Mouse (Mus musculus) hematopoietic stem cell, adult 5-6 weeks (primary cell): ENCODE measurements around the gene Gm3233. TPM values are rescaled to one million over a fixed set of nuclear protein-coding genes. Genes with fewer than 3 reads are reported as not detected.
"Not testable (repeated sequence)": the region's sequence is repeated elsewhere in the genome, so short reads cannot be mapped to it uniquely, and the experiment has no call there.

ENCODE experiments used
- ATAC-seq, 2 experiments: fragments of 125-278 bp in 1 of 2; replicated peaks in 1 of 2; 2 replicates each; pipeline ENCODE4 v1.8.0; 2016 to 2017; ENCODE audit warnings: inconsistent platforms in 2 of 2, mild to moderate bottlenecking in 2 of 2, moderate number of reproducible peaks in 2 of 2, low read depth in 1 of 2, moderate TSS enrichment in 1 of 2; ENCODE audit not compliant: low FRiP score in 2 of 2, poor library complexity in 2 of 2, severe bottlenecking in 2 of 2, insufficient read depth in 1 of 2, low TSS enrichment in 1 of 2
- total RNA-seq: library from RNA; stranded (forward); fragments of 172-1452, 232-1000 nt; gene quantifications from 2 replicates; pipeline ENCODE4 v1.2.3, GENCODE M21; 2017

The Gm3233 gene
- total RNA-seq, 1 experiment from 2014 or later: not detected

GRCm38 (mm10) chr10:77741924-77742688, 17.4 kb downstream of the Gm3233 start, which contains the start of gene Gm18596:
TSS of gene Gm18596 (minus strand) at chr10:77742638.
- ATAC-seq: not testable (repeated sequence)

GRCm38 (mm10) chr10:77738929-77739328, 20.6 kb downstream of the Gm3233 start:
- ATAC-seq: no peak

- ATAC-seq: no peak
These were observed 23.6 kb downstream of the Gm3233 start for GRCm38 (mm10) chr10:77735928-77736327.

- ATAC-seq: 0 out of 4 replicates have a peak, but pooled peaks of 1 of the 2 experiments have one; percentile 28
These were observed 30.2 kb downstream of the Gm3233 start for GRCm38 (mm10) chr10:77729241-77729640.

GRCm38 (mm10) chr10:77728280-77728679, 31.2 kb downstream of the Gm3233 start:
- ATAC-seq: no peak

- ATAC-seq: no peak
These were observed 33.3 kb downstream of the Gm3233 start, which contains the start of gene Gm10100 for GRCm38 (mm10) chr10:77726186-77726585. TSS of gene Gm10100 (plus strand) at chr10:77726486.

GRCm38 (mm10) chr10:77724855-77725254, 34.6 kb downstream of the Gm3233 start:
- no peak for ATAC-seq

- ATAC-seq: not testable (repeated sequence)
These were observed 39.2 kb downstream of the Gm3233 start, which contains the start of gene Krtap12-1 for GRCm38 (mm10) chr10:77720299-77720698. TSS of gene Krtap12-1 (plus strand) at chr10:77720599.

- ATAC-seq: no peak
These were observed 44.0 kb downstream of the Gm3233 start, which contains the start of gene Gm10142 for GRCm38 (mm10) chr10:77715507-77715906. TSS of gene Gm10142 (plus strand) at chr10:77715807.

- 0 out of 4 replicates have a peak, but pooled peaks have one; percentile 41 to 73 for ATAC-seq
These were observed 45.7 kb downstream of the Gm3233 start for GRCm38 (mm10) chr10:77713734-77714133.

GRCm38 (mm10) chr10:77711157-77711556, 48.3 kb downstream of the Gm3233 start, which contains the start of gene Gm10024:
TSS of gene Gm10024 (plus strand) at chr10:77711457.
- ATAC-seq: not testable (repeated sequence)

- no peak for ATAC-seq
These were observed 49.7 kb downstream of the Gm3233 start for GRCm38 (mm10) chr10:77709831-77710230.

Other genes starting within 250 kb of the Gm3233 start
- gene Fam207a, start 243.9 kb downstream of the Gm3233 start, total RNA-seq: 19.2 and 32.6 TPM in 2 replicates
- gene Itgb2, start 229.4 kb downstream of the Gm3233 start, total RNA-seq: 51.2 and 56.5 TPM in 2 replicates
- gene Pttg1ip, start 178.0 kb downstream of the Gm3233 start, total RNA-seq: 56.2 and 65.8 TPM in 2 replicates
- 148 and 150 TPM in 2 replicates for gene Sumo3, start 153.6 kb downstream of the Gm3233 start, total RNA-seq
- gene Gm49325, start 153.5 kb downstream of the Gm3233 start, total RNA-seq: not detected in 2 replicates
- 25.6 and 27.5 TPM in 2 replicates for gene Ube2g2, start 137.4 kb downstream of the Gm3233 start, total RNA-seq
- 2.8 and 3.1 TPM in 2 replicates for gene Tspear, start 73.1 kb downstream of the Gm3233 start, total RNA-seq
- gene Gm19402, start 68.9 kb downstream of the Gm3233 start, total RNA-seq: not detected in 2 replicates
- gene Gm9508, start 62.4 kb downstream of the Gm3233 start, total RNA-seq: not detected in 2 replicates
- gene Gm10272, start 53.1 kb downstream of the Gm3233 start, total RNA-seq: not detected in 2 replicates
- gene Gm10024, start 48.2 kb downstream of the Gm3233 start, total RNA-seq: not detected in 2 replicates
- gene Gm10142, start 43.9 kb downstream of the Gm3233 start, total RNA-seq: not detected in 2 replicates
- not detected in 2 replicates for gene Krtap12-1, start 39.1 kb downstream of the Gm3233 start, total RNA-seq
- gene Gm10100, start 33.2 kb downstream of the Gm3233 start, total RNA-seq: not detected in 2 replicates
- gene Gm18596, start 17.0 kb downstream of the Gm3233 start, total RNA-seq: not detected in 2 replicates
- not detected in 2 replicates for gene Gm9736, start 8.3 kb downstream of the Gm3233 start, total RNA-seq
- gene Gm3238, start 11.6 kb upstream of the Gm3233 start, total RNA-seq: not detected in 2 replicates
- not detected in 2 replicates for gene Gm7138, start 17.3 kb upstream of the Gm3233 start, total RNA-seq
- gene Gm3250, start 22.9 kb upstream of the Gm3233 start, total RNA-seq: not detected in 2 replicates
- gene Gm7137, start 28.5 kb upstream of the Gm3233 start, total RNA-seq: not detected in 2 replicates
- not detected in 2 replicates for gene Gm9639, start 35.4 kb upstream of the Gm3233 start, total RNA-seq
- gene Gm19668, start 39.5 kb upstream of the Gm3233 start, total RNA-seq: not detected in 2 replicates
- gene Gm9507, start 52.2 kb upstream of the Gm3233 start, total RNA-seq: not detected in 2 replicates
- gene Gm2696, start 55.0 kb upstream of the Gm3233 start, total RNA-seq: not detected in 2 replicates
- not detected in 2 replicates for gene Krtap10-4, start 67.4 kb upstream of the Gm3233 start, total RNA-seq
- not detected in 2 replicates for gene Krtap10-10, start 76.3 kb upstream of the Gm3233 start, total RNA-seq
- not detected in 2 replicates for gene Gm36176, start 87.1 kb upstream of the Gm3233 start, total RNA-seq
- gene Gm10318, start 93.2 kb upstream of the Gm3233 start, total RNA-seq: not detected in 2 replicates
- not detected in 2 replicates for gene Gm3285, start 102.3 kb upstream of the Gm3233 start, total RNA-seq
- 0.31 TPM in 1 of 2 replicates, not detected in the other for gene Lrrc3, start 142.9 kb upstream of the Gm3233 start, total RNA-seq
- 2.6 and 10.0 TPM in 2 replicates for gene Trpm2, start 210.9 kb upstream of the Gm3233 start, total RNA-seq
- gene 1810043G02Rik, start 218.8 kb upstream of the Gm3233 start, total RNA-seq: 11.7 and 19.3 TPM in 2 replicates